Mouse (Mus musculus): ENCODE data around the gene Sclt1.

DNA sequence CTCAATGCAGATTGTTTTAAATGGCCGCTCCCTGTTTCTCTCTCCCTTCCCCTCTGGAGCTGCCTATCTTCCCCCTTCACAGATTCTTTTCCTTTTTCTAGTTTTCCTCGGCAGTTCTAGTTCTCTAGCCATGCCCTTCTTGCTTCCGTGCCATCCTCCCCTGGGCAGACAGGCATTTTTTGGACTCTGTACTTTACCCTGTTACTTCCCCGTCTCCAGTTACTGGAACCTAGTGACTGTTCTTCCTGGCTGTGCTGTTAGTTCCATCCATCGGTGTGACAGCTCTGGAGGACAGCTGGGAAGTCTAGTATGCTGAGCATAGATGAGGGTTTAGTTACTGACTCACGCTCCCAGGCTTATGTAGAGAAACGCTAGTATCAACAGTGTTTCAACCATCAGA is 121.3 kb downstream of the Sclt1 start:
- TF ChIP-seq POLR2A (IDR thresholded peaks at IDR 0.05; ENCODE audit: borderline replicate concordance, extremely low read depth, low read depth, low read length) = no peak
- TF ChIP-seq CTCF (IDR thresholded peaks at IDR 0.05; ENCODE audit: insufficient read depth, low read length) = no peak

Measured in lung, adult 2 months (tissue).